Mouse (Mus musculus): ENCODE data around the gene Cdh6. TPM values are rescaled to one million over a fixed set of nuclear protein-coding genes. Genes with fewer than 3 reads are reported as not detected.

The Cdh6 gene
- total RNA-seq, 1 experiment: 1.6 TPM

GRCm38 (mm10) chr15:13141983-13142382, 31.5 kb downstream of the Cdh6 start:
- H3K27ac ChIP-seq (ENCODE audit: insufficient read depth, low read depth, low read length, poor library complexity, severe bottlenecking): no peak overlapping the region
- in situ Hi-C loops (cut with MboI; ENCODE audit: low sequenced_read_pairs in 2 of 2, unreplicated experiment in 2 of 2): no loop called here
- no peaks in the 10 kb centered on the region for H3K36me3 ChIP-seq (ENCODE audit: control insufficient read depth, insufficient read depth, low read length, poor library complexity, severe bottlenecking)
- DNase-seq (ENCODE audit: low read depth, low spot score): no peak
- no peaks in the 10 kb centered on the region for H3K9me3 ChIP-seq (ENCODE audit: control insufficient read depth, insufficient read depth, low read depth, low read length)
- no peak overlapping the region for H3K4me3 ChIP-seq (ENCODE audit: insufficient read depth in 1 of 2, low read depth in 1 of 2, low read length in 2 of 2, poor library complexity in 1 of 2, severe bottlenecking in 1 of 2)
- no peak overlapping the region for H3K9ac ChIP-seq (ENCODE audit: insufficient read depth, low read depth, low read length, poor library complexity, severe bottlenecking)
- H3K4me1 ChIP-seq (ENCODE audit: control insufficient read depth in 2 of 2, insufficient read depth in 2 of 2, low read length in 2 of 2, poor library complexity in 1 of 2): no peaks in the 10 kb centered on the region
- TF ChIP-seq ZNF384 (IDR thresholded peaks at IDR 0.05; ENCODE audit: low read depth, low read length) (no peak), ZC3H11A (IDR thresholded peaks at IDR 0.05; ENCODE audit: borderline replicate concordance, low read depth, low read length) (no peak), HCFC1 (IDR thresholded peaks at IDR 0.05; ENCODE audit: borderline replicate concordance, insufficient read depth, low read length) (no peak), CHD2 (IDR thresholded peaks at IDR 0.05; ENCODE audit: low read depth, low read length) (no peak), MAFK (IDR thresholded peaks at IDR 0.05; ENCODE audit: insufficient read depth, low read depth, low read length) (no peak)

DNA sequence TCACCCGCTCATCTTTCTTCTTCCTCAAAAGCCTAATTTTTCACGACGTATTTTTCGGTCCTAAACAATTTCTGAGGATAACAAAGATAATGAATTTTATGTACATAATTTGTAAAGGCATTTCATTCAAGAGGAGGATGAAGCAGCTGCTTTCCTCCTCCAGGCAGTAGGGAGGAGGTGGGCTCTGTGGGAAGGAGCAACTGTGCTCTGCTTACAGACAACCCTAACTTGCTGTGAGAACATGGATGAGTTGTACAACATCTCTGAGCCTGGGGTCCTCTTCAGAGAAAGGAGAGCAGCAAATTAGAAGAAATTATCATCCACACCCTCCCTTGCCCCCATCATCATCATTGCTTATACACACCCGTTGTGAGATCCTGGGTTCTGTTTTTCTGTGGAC, 33.8 kb downstream of the Cdh6 start:
- DNase-seq (ENCODE audit: low read depth, low spot score): no peak
- Histone ChIP-seq H3K9me3 (ENCODE audit: control insufficient read depth, insufficient read depth, low read depth, low read length) (no peaks in the 10 kb centered on the region), H3K27ac (ENCODE audit: insufficient read depth, low read depth, low read length, poor library complexity, severe bottlenecking) (no peak overlapping the region), H3K4me1 (ENCODE audit: control insufficient read depth in 2 of 2, insufficient read depth in 2 of 2, low read length in 2 of 2, poor library complexity in 1 of 2) (no peaks in the 10 kb centered on the region), H3K4me3 (ENCODE audit: insufficient read depth in 1 of 2, low read depth in 1 of 2, low read length in 2 of 2, poor library complexity in 1 of 2, severe bottlenecking in 1 of 2) (no peak overlapping the region), H3K9ac (ENCODE audit: insufficient read depth, low read depth, low read length, poor library complexity, severe bottlenecking) (no peak overlapping the region), H3K36me3 (ENCODE audit: control insufficient read depth, insufficient read depth, low read length, poor library complexity, severe bottlenecking) (no peaks in the 10 kb centered on the region)
- TF ChIP-seq ZC3H11A (IDR thresholded peaks at IDR 0.05; ENCODE audit: borderline replicate concordance, low read depth, low read length): no peak
- no peak for TF ChIP-seq MAFK (IDR thresholded peaks at IDR 0.05; ENCODE audit: insufficient read depth, low read depth, low read length)
- TF ChIP-seq ZNF384 (IDR thresholded peaks at IDR 0.05; ENCODE audit: low read depth, low read length): no peak
- TF ChIP-seq CHD2 (IDR thresholded peaks at IDR 0.05; ENCODE audit: low read depth, low read length): no peak
- no peak for TF ChIP-seq HCFC1 (IDR thresholded peaks at IDR 0.05; ENCODE audit: borderline replicate concordance, insufficient read depth, low read length)
- in situ Hi-C loops (cut with MboI; ENCODE audit: low sequenced_read_pairs in 2 of 2, unreplicated experiment in 2 of 2): no loop called here

- Histone ChIP-seq H3K4me1 (ENCODE audit: control insufficient read depth in 2 of 2, insufficient read depth in 2 of 2, low read length in 2 of 2, poor library complexity in 1 of 2) (no peaks in the 10 kb centered on the region), H3K27ac (ENCODE audit: insufficient read depth, low read depth, low read length, poor library complexity, severe bottlenecking) (no peak overlapping the region), H3K36me3 (ENCODE audit: control insufficient read depth, insufficient read depth, low read length, poor library complexity, severe bottlenecking) (no peaks in the 10 kb centered on the region), H3K9me3 (ENCODE audit: control insufficient read depth, insufficient read depth, low read depth, low read length) (no peaks in the 10 kb centered on the region), H3K4me3 (ENCODE audit: insufficient read depth in 1 of 2, low read depth in 1 of 2, low read length in 2 of 2, poor library complexity in 1 of 2, severe bottlenecking in 1 of 2) (no peak overlapping the region), H3K9ac (ENCODE audit: insufficient read depth, low read depth, low read length, poor library complexity, severe bottlenecking) (no peak overlapping the region)
- TF ChIP-seq HCFC1 (IDR thresholded peaks at IDR 0.05; ENCODE audit: borderline replicate concordance, insufficient read depth, low read length) (no peak), CHD2 (IDR thresholded peaks at IDR 0.05; ENCODE audit: low read depth, low read length) (no peak), ZNF384 (IDR thresholded peaks at IDR 0.05; ENCODE audit: low read depth, low read length) (no peak), MAFK (IDR thresholded peaks at IDR 0.05; ENCODE audit: insufficient read depth, low read depth, low read length) (no peak), ZC3H11A (IDR thresholded peaks at IDR 0.05; ENCODE audit: borderline replicate concordance, low read depth, low read length) (no peak)
- no peak for DNase-seq (ENCODE audit: low read depth, low spot score)
- in situ Hi-C loops (cut with MboI; ENCODE audit: low sequenced_read_pairs in 2 of 2, unreplicated experiment in 2 of 2): no loop called here
Measured at GRCm38 (mm10) chr15:13137166-13137565, 36.3 kb downstream of the Cdh6 start.

GRCm38 (mm10) chr15:13134086-13134485, 39.4 kb downstream of the Cdh6 start:
- in situ Hi-C loops (cut with MboI; ENCODE audit: low sequenced_read_pairs in 2 of 2, unreplicated experiment in 2 of 2): no loop called here
- DNase-seq (ENCODE audit: low read depth, low spot score): peak; percentile 43
- Histone ChIP-seq H3K9me3 (ENCODE audit: control insufficient read depth, insufficient read depth, low read depth, low read length) (no peaks in the 10 kb centered on the region), H3K9ac (ENCODE audit: insufficient read depth, low read depth, low read length, poor library complexity, severe bottlenecking) (no peak overlapping the region), H3K36me3 (ENCODE audit: control insufficient read depth, insufficient read depth, low read length, poor library complexity, severe bottlenecking) (no peaks in the 10 kb centered on the region), H3K27ac (ENCODE audit: insufficient read depth, low read depth, low read length, poor library complexity, severe bottlenecking) (no peak overlapping the region), H3K4me3 (ENCODE audit: insufficient read depth in 1 of 2, low read depth in 1 of 2, low read length in 2 of 2, poor library complexity in 1 of 2, severe bottlenecking in 1 of 2) (no peak overlapping the region), H3K4me1 (ENCODE audit: control insufficient read depth in 2 of 2, insufficient read depth in 2 of 2, low read length in 2 of 2, poor library complexity in 1 of 2) (no peaks in the 10 kb centered on the region)
- TF ChIP-seq ZC3H11A (IDR thresholded peaks at IDR 0.05; ENCODE audit: borderline replicate concordance, low read depth, low read length) (peak; percentile 60), MAFK (IDR thresholded peaks at IDR 0.05; ENCODE audit: insufficient read depth, low read depth, low read length) (no peak)

DNA sequence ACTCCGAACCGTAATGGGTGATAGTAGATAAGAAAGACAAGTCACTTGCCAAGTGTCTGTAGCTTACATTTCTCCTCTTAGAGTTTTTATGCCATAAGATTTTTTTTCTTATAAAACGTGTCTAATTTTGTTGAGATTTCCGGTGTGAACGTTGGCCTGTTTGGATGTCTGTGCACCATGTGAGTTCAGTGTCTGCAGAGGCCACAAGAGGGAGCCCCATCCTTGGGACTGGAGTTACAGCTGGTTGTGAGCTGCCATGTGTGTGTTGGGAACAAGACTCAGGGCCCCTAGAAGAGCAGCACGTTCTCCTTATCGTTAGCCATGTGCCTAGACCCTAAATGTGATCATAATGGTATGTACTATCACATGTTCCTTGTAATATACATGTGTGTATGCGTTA, 40.1 kb downstream of the Cdh6 start:
- H3K4me1 ChIP-seq (ENCODE audit: control insufficient read depth in 2 of 2, insufficient read depth in 2 of 2, low read length in 2 of 2, poor library complexity in 1 of 2): no peaks in the 10 kb centered on the region
- in situ Hi-C loops (cut with MboI; ENCODE audit: low sequenced_read_pairs in 2 of 2, unreplicated experiment in 2 of 2): no loop called here
- H3K4me3 ChIP-seq (ENCODE audit: insufficient read depth in 1 of 2, low read depth in 1 of 2, low read length in 2 of 2, poor library complexity in 1 of 2, severe bottlenecking in 1 of 2): no peak overlapping the region
- no peak overlapping the region for H3K9ac ChIP-seq (ENCODE audit: insufficient read depth, low read depth, low read length, poor library complexity, severe bottlenecking)
- H3K36me3 ChIP-seq (ENCODE audit: control insufficient read depth, insufficient read depth, low read length, poor library complexity, severe bottlenecking): no peaks in the 10 kb centered on the region
- DNase-seq (ENCODE audit: low read depth, low spot score): peak; percentile 28
- H3K9me3 ChIP-seq (ENCODE audit: control insufficient read depth, insufficient read depth, low read depth, low read length): no peaks in the 10 kb centered on the region
- TF ChIP-seq HCFC1 (IDR thresholded peaks at IDR 0.05; ENCODE audit: borderline replicate concordance, insufficient read depth, low read length): no peak
- peak; percentile 59; the same call in 1 of the 2 replicates for TF ChIP-seq ZC3H11A (IDR thresholded peaks at IDR 0.05; ENCODE audit: borderline replicate concordance, low read depth, low read length)
- no peak for TF ChIP-seq CHD2 (IDR thresholded peaks at IDR 0.05; ENCODE audit: low read depth, low read length)
- TF ChIP-seq ZNF384 (IDR thresholded peaks at IDR 0.05; ENCODE audit: low read depth, low read length): no peak
- no peak overlapping the region for H3K27ac ChIP-seq (ENCODE audit: insufficient read depth, low read depth, low read length, poor library complexity, severe bottlenecking)

Data from ES-E14 (cell line).